Mouse (Mus musculus): ENCODE results near the gene Hk1. TPM values are rescaled to one million over a fixed set of nuclear protein-coding genes. Genes with fewer than 3 reads are reported as not detected.

Hk1 gene
- total RNA-seq, 1 experiment from 2014 or later = 26.0 TPM

- no peak for DNase-seq
These were observed 60.6 kb downstream of the Hk1 start for GRCm38 (mm10) chr10:62319154-62319553.

DNA sequence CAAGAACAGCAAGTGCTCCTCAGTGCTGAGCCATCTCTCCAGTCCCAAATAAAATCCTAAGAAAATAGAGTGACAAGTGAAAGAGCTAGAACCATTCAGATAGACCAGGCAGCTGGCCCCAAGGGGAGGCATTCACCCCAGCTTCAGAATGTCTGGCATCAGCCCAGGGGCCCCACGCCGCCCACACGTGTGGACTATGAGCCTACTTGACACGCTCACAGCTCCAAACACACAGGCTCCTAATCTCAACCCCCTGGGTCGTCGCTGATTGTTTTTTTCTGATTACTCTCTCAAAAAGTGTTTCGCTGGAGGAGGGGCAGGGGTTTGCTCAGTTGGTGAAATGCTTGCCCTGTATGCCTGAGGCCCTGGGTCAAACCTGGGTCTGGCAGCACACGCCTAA lies 63.2 kb downstream of the Hk1 start:
- DNase-seq = no peak

- DNase-seq = peak; percentile 69
These were observed 65.8 kb downstream of the Hk1 start for GRCm38 (mm10) chr10:62313885-62314424.

- no peak for DNase-seq
These were observed 66.6 kb downstream of the Hk1 start for GRCm38 (mm10) chr10:62313140-62313539.

- peak; percentile 50 for DNase-seq
These were observed 68.2 kb downstream of the Hk1 start for GRCm38 (mm10) chr10:62311464-62311863.

DNA sequence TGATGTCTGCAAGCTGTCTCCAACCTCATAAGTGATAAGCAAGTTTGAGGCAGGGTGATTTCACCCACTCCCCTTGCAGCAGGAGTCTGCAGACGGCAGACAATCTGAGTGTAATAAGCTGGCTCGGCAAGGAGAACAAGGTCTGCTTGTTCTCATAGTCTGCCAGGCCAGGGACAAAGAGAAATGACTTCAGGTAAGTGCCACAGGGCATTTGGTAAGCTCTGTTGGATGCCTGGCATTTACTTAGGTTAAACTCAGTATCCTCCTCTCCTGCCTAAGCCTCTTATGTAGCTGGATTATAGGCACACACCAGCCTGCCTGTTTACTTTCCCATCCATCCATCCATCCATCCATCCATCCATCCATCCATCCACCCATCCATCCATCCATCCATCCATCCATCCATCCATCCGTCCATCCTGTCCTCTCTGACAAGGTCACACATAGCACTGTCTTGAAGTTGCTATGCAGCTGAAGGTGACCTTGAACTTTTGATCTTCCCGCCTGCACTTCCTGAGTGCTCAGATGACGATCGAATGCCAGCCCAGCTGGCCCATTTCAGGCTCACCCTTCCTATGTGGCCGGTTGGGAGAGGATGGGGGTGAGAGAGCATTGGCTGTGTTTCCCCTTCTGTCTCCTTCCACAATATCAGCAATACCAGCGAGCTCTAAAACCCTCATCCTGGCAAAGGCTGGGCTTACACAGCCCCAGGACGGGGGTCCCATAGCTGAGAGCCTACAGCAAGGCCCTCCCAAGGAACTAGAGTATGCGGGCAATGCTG lies 69.3 kb downstream of the Hk1 start:
- no peak for DNase-seq

GRCm38 (mm10) chr10:62309593-62309992 lies 70.1 kb downstream of the Hk1 start:
- no peak for DNase-seq

GRCm38 (mm10) chr10:62308896-62309491 lies 70.7 kb downstream of the Hk1 start:
- DNase-seq = no peak

DNA sequence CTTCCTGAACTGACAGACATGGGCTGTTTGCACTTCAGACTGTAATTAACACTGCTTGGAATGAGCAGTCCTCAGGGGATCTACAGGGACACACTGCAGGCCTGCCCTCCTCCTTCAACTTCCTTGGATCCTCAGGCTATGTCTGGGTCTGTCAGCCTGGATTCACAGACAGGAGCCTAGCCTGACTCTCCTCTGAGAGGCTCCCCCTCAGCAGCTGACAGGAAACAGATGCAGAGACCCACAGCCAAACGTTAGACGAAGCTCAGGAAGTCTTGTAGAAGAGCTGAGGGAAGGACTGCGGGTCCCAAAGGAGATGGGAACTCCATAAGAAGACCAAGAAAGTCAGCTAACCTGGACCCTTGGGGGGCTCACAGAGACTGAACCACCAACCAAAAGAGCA lies 73.2 kb downstream of the Hk1 start:
- DNase-seq = no peak

GRCm38 (mm10) chr10:62305090-62305489 lies 74.6 kb downstream of the Hk1 start:
- DNase-seq = no peak

GRCm38 (mm10) chr10:62300006-62300827 lies 79.5 kb downstream of the Hk1 start:
- DNase-seq = peak; percentile 86

DNA sequence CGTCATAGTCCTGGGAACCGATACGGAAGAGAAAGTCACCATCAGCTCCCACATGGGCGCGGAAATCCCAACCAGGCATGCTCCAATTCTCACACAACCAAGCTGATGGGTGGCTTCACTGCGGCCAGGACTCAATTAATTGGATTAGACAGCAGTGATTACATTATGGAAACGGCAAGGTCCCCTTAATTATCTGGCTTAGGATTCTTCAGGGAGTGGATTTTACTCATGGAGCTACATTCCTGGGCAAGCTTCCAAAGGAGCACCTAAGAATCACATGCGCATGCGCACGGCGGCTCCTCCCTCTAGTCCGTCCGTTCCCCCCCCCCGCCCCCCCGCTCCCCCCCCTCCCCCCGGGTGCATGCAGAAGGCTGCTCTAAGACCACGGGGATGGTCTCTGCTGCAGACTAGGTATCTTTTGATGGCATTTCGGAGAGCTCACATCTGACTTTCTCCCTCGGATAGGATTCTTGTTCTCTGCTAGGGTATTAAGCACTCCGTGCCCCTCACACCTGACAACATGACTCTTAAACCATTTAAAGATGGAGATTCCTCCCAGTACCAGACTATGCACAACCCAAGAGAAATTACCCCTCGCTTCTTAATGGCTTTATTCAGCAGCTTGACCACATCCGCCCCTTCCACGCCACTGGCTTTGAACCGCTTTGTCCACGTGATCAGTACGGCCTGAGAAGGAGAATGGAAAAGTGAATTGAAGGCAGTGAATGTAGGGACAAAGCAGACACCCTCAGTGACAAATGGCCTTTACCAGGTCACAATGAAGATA lies 83.4 kb downstream of the Hk1 start:
- DNase-seq = no peak

GRCm38 (mm10) chr10:62294112-62294511 lies 85.6 kb downstream of the Hk1 start:
- DNase-seq = no peak

DNA sequence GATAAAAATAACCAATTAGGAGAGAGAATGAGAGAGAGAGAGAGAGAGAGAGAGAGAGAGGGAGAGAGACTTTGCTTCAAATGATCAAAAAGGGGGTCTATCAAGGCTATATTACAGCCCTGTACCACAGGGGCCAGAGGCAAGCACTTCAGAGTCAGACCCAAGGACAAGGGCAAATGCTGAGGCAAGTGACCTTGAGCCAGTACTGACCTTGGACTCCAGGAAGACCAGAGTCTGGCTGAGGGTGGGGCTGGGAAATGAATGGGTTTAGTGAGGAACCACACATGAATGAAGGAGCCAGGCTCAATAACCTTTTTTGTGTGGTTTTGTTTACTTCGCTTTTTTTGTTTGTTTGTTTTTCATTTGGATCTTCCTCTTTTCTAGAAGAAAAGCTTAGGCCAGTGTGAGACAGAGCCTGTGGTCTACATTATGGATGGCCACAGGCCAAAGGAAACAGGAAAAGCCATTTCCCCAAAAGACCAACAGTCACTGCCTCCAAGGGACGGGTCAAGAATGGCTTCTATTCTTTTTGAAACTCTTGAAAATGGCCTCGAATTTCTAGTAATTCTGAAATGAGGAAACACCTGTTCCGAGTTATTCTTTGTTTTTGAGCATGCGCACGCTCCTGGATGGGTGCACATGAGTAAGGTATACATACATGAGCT lies 92.1 kb downstream of the Hk1 start:
- peak; percentile 50 for DNase-seq

- DNase-seq = no peak
These were observed 96.4 kb downstream of the Hk1 start for GRCm38 (mm10) chr10:62283206-62283792.

DNA sequence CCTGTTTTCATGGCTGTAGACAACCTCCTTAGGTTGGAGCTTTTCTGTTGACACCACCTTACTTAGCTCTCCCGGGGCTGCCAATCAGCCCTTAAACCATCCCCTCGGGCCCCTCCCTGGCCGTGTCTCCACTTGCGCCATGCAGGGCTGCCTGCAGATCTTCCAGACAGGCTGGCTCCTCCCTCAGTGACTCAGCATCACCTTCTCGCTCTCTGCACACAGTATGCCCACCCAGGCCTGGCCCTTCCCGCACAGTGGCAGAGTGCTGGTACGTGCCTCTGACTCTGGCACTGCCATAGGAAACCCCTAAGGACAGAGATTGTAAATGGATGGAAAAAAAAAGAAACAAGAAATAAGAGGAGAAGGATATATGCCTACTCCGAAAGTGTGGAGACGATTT lies 96.9 kb downstream of the Hk1 start:
- DNase-seq = peak; percentile 24

DNA sequence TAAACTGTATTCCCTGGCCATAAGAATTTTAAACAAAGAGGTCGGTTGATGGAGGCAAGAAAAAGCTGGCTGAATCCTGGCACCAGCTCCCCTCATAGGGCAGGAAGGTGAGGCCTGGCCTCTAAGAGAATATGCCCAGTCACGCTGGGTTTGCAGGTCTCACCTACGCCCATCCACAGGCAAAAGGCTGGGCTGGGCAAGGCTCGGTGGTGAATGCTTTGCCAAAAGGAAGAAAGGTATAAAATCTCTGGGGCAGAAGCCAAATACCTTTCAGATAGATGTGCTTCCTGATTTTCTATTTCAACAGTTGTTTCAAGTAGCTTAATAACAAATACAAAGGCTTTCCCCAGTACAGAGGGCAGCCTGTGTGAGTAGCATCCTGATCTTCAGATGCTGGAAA lies 100.0 kb downstream of the Hk1 start:
- no peak for DNase-seq

GRCm38 (mm10) chr10:62279066-62279465 lies 100.6 kb downstream of the Hk1 start:
- no peak for DNase-seq

GRCm38 (mm10) chr10:62277499-62278293 lies 102.0 kb downstream of the Hk1 start:
- no peak for DNase-seq

- peak; percentile 93 for DNase-seq
These were observed 104.5 kb downstream of the Hk1 start for GRCm38 (mm10) chr10:62275235-62275634.

All from adrenal gland, postnatal 14 days (tissue).